Mouse (Mus musculus): Measurements from ENCODE around the gene Zbtb20. TPM values are rescaled to one million over a fixed set of nuclear protein-coding genes. Genes with fewer than 3 reads are reported as not detected.

Zbtb20 gene
- polyA plus RNA-seq, 1 experiment from 2014 or later: 80.6 TPM

GRCm38 (mm10) chr16:43474941-43475728 is 599.5 kb downstream of the Zbtb20 start:
- Histone ChIP-seq H3K27me3 (ENCODE audit: control insufficient read depth, insufficient read depth, low read length) (no peaks in the 10 kb centered on the region), H3K36me3 (ENCODE audit: control insufficient read depth, insufficient read depth, low read length) (no peaks in the 10 kb centered on the region), H3K27ac (replicated peaks; ENCODE audit: low read depth, low read length) (no peak overlapping the region), H3K4me1 (ENCODE audit: control insufficient read depth, insufficient read depth, low read length) (no peaks in the 10 kb centered on the region), H3K9ac (replicated peaks; ENCODE audit: low read length) (no peak overlapping the region), H3K9me3 (ENCODE audit: control insufficient read depth, low read length) (no peaks in the 10 kb centered on the region), H3K4me3 (replicated peaks; ENCODE audit: low read depth, low read length) (no peak overlapping the region), H3K4me2 (ENCODE audit: low read length) (no peak overlapping the region)
- DNase-seq (no peak), ATAC-seq (ENCODE audit: low FRiP score, low TSS enrichment) (no peak)
- 84% methylated on average over 11 of the region's 11 CpGs for WGBS

GRCm38 (mm10) chr16:43476921-43477320 is 601.2 kb downstream of the Zbtb20 start:
- H3K9me3 ChIP-seq (ENCODE audit: control insufficient read depth, low read length): no peaks in the 10 kb centered on the region
- no peak for ATAC-seq (ENCODE audit: low FRiP score, low TSS enrichment)
- WGBS: 89% methylated on average over 3 of the region's 3 CpGs

GRCm38 (mm10) chr16:43478352-43478751 is 602.7 kb downstream of the Zbtb20 start:
- no peaks in the 10 kb centered on the region for H3K27me3 ChIP-seq (ENCODE audit: control insufficient read depth, insufficient read depth, low read length)
- H3K9me3 ChIP-seq (ENCODE audit: control insufficient read depth, low read length): no peaks in the 10 kb centered on the region
- H3K4me3 ChIP-seq (replicated peaks; ENCODE audit: low read depth, low read length): no peak overlapping the region
- WGBS: 95% methylated on average over 1 of the region's 1 CpGs
- no peak overlapping the region for H3K4me2 ChIP-seq (ENCODE audit: low read length)
- no peak for ATAC-seq (ENCODE audit: low FRiP score, low TSS enrichment)
- H3K4me1 ChIP-seq (ENCODE audit: control insufficient read depth, insufficient read depth, low read length): no peaks in the 10 kb centered on the region
- no peak for DNase-seq
- H3K36me3 ChIP-seq (ENCODE audit: control insufficient read depth, insufficient read depth, low read length): no peaks in the 10 kb centered on the region
- no peak overlapping the region for H3K9ac ChIP-seq (replicated peaks; ENCODE audit: low read length)
- H3K27ac ChIP-seq (replicated peaks; ENCODE audit: low read depth, low read length): no peak overlapping the region

More at GRCm38 (mm10) chr16:43476921-43477320, 601.2 kb downstream of the Zbtb20 start:
- Histone ChIP-seq H3K36me3 (ENCODE audit: control insufficient read depth, insufficient read depth, low read length) (no peaks in the 10 kb centered on the region), H3K4me1 (ENCODE audit: control insufficient read depth, insufficient read depth, low read length) (no peaks in the 10 kb centered on the region), H3K27me3 (ENCODE audit: control insufficient read depth, insufficient read depth, low read length) (no peaks in the 10 kb centered on the region), H3K4me2 (ENCODE audit: low read length) (no peak overlapping the region), H3K9ac (replicated peaks; ENCODE audit: low read length) (no peak overlapping the region), H3K27ac (replicated peaks; ENCODE audit: low read depth, low read length) (no peak overlapping the region), H3K4me3 (replicated peaks; ENCODE audit: low read depth, low read length) (no peak overlapping the region)
- DNase-seq: no peak

- Histone ChIP-seq H3K36me3 (ENCODE audit: control insufficient read depth, insufficient read depth, low read length) (no peaks in the 10 kb centered on the region), H3K9ac (replicated peaks; ENCODE audit: low read length) (no peak overlapping the region), H3K9me3 (ENCODE audit: control insufficient read depth, low read length) (no peaks in the 10 kb centered on the region), H3K4me1 (ENCODE audit: control insufficient read depth, insufficient read depth, low read length) (no peaks in the 10 kb centered on the region), H3K27me3 (ENCODE audit: control insufficient read depth, insufficient read depth, low read length) (no peaks in the 10 kb centered on the region), H3K4me3 (replicated peaks; ENCODE audit: low read depth, low read length) (no peak overlapping the region), H3K4me2 (ENCODE audit: low read length) (no peak overlapping the region), H3K27ac (replicated peaks; ENCODE audit: low read depth, low read length) (no peak overlapping the region)
- ATAC-seq (ENCODE audit: low FRiP score, low TSS enrichment) (no peak), DNase-seq (no peak)
- 83% methylated on average over 6 of the region's 6 CpGs for whole genome bisulfite sequencing
These were observed 604.9 kb downstream of the Zbtb20 start for GRCm38 (mm10) chr16:43480532-43480931.

GRCm38 (mm10) chr16:43482125-43482524 is 606.4 kb downstream of the Zbtb20 start:
- DNase-seq (no peak), ATAC-seq (ENCODE audit: low FRiP score, low TSS enrichment) (no peak)
- Histone ChIP-seq H3K9me3 (ENCODE audit: control insufficient read depth, low read length) (no peaks in the 10 kb centered on the region), H3K9ac (replicated peaks; ENCODE audit: low read length) (no peak overlapping the region), H3K27ac (replicated peaks; ENCODE audit: low read depth, low read length) (no peak overlapping the region), H3K4me3 (replicated peaks; ENCODE audit: low read depth, low read length) (no peak overlapping the region), H3K4me1 (ENCODE audit: control insufficient read depth, insufficient read depth, low read length) (no peaks in the 10 kb centered on the region), H3K36me3 (ENCODE audit: control insufficient read depth, insufficient read depth, low read length) (no peaks in the 10 kb centered on the region), H3K27me3 (ENCODE audit: control insufficient read depth, insufficient read depth, low read length) (no peaks in the 10 kb centered on the region), H3K4me2 (ENCODE audit: low read length) (no peak overlapping the region)
- 67% methylated on average over 3 of the region's 3 CpGs for WGBS

- Histone ChIP-seq H3K4me3 (replicated peaks; ENCODE audit: low read depth, low read length) (no peak overlapping the region), H3K9ac (replicated peaks; ENCODE audit: low read length) (no peak overlapping the region), H3K4me2 (ENCODE audit: low read length) (no peak overlapping the region), H3K4me1 (ENCODE audit: control insufficient read depth, insufficient read depth, low read length) (no peaks in the 10 kb centered on the region), H3K9me3 (ENCODE audit: control insufficient read depth, low read length) (no peaks in the 10 kb centered on the region), H3K27ac (replicated peaks; ENCODE audit: low read depth, low read length) (no peak overlapping the region), H3K27me3 (ENCODE audit: control insufficient read depth, insufficient read depth, low read length) (no peaks in the 10 kb centered on the region), H3K36me3 (ENCODE audit: control insufficient read depth, insufficient read depth, low read length) (no peaks in the 10 kb centered on the region)
- no peak for ATAC-seq (ENCODE audit: low FRiP score, low TSS enrichment)
- 97% methylated on average over 2 of the region's 2 CpGs for WGBS
- no peak for DNase-seq
These were observed 607.1 kb downstream of the Zbtb20 start for GRCm38 (mm10) chr16:43482738-43483137.

- no peak overlapping the region for H3K27ac ChIP-seq (replicated peaks; ENCODE audit: low read depth, low read length)
These were observed 608.7 kb downstream of the Zbtb20 start for GRCm38 (mm10) chr16:43484400-43484799.

GRCm38 (mm10) chr16:43489362-43489761 is 613.7 kb downstream of the Zbtb20 start:
- peaks cover 3% of the 10 kb centered on the region; the same call in 1 of the 2 replicates for H3K4me1 ChIP-seq (ENCODE audit: control insufficient read depth, insufficient read depth, low read length)
- no peaks in the 10 kb centered on the region for H3K27me3 ChIP-seq (ENCODE audit: control insufficient read depth, insufficient read depth, low read length)
- H3K4me2 ChIP-seq (ENCODE audit: low read length): no peak overlapping the region
- H3K9me3 ChIP-seq (ENCODE audit: control insufficient read depth, low read length): no peaks in the 10 kb centered on the region
- DNase-seq (no peak), ATAC-seq (ENCODE audit: low FRiP score, low TSS enrichment) (no peak)
- H3K9ac ChIP-seq (replicated peaks; ENCODE audit: low read length): no peak overlapping the region
- H3K36me3 ChIP-seq (ENCODE audit: control insufficient read depth, insufficient read depth, low read length): no peaks in the 10 kb centered on the region
- 87% methylated on average over 3 of the region's 3 CpGs for whole genome bisulfite sequencing
- no peak overlapping the region for H3K27ac ChIP-seq (replicated peaks; ENCODE audit: low read depth, low read length)
- no peak overlapping the region for H3K4me3 ChIP-seq (replicated peaks; ENCODE audit: low read depth, low read length)

More at GRCm38 (mm10) chr16:43484400-43484799, 608.7 kb downstream of the Zbtb20 start:
- ATAC-seq (ENCODE audit: low FRiP score, low TSS enrichment): no peak
- Histone ChIP-seq H3K36me3 (ENCODE audit: control insufficient read depth, insufficient read depth, low read length) (no peaks in the 10 kb centered on the region), H3K4me1 (ENCODE audit: control insufficient read depth, insufficient read depth, low read length) (no peaks in the 10 kb centered on the region), H3K4me2 (ENCODE audit: low read length) (no peak overlapping the region), H3K4me3 (replicated peaks; ENCODE audit: low read depth, low read length) (no peak overlapping the region), H3K27me3 (ENCODE audit: control insufficient read depth, insufficient read depth, low read length) (no peaks in the 10 kb centered on the region), H3K9ac (replicated peaks; ENCODE audit: low read length) (no peak overlapping the region), H3K9me3 (ENCODE audit: control insufficient read depth, low read length) (no peaks in the 10 kb centered on the region)
- DNase-seq: no peak
- WGBS: 86% methylated on average over 4 of the region's 4 CpGs

- DNase-seq (no peak), ATAC-seq (ENCODE audit: low FRiP score, low TSS enrichment) (no peak)
- WGBS: 92% methylated on average over 12 of the region's 12 CpGs
- H3K4me2 ChIP-seq (ENCODE audit: low read length): no peak overlapping the region
- no peaks in the 10 kb centered on the region for H3K9me3 ChIP-seq (ENCODE audit: control insufficient read depth, low read length)
- H3K36me3 ChIP-seq (ENCODE audit: control insufficient read depth, insufficient read depth, low read length): no peaks in the 10 kb centered on the region
- no peaks in the 10 kb centered on the region for H3K27me3 ChIP-seq (ENCODE audit: control insufficient read depth, insufficient read depth, low read length)
- no peak overlapping the region for H3K9ac ChIP-seq (replicated peaks; ENCODE audit: low read length)
- H3K4me3 ChIP-seq (replicated peaks; ENCODE audit: low read depth, low read length): no peak overlapping the region
- no peak overlapping the region for H3K27ac ChIP-seq (replicated peaks; ENCODE audit: low read depth, low read length)
- peaks cover 3% of the 10 kb centered on the region; the same call in 1 of the 2 replicates for H3K4me1 ChIP-seq (ENCODE audit: control insufficient read depth, insufficient read depth, low read length)
These were observed 614.3 kb downstream of the Zbtb20 start for GRCm38 (mm10) chr16:43489984-43490383.

All from midbrain, embryonic 14.5 days (tissue).